Mouse (Mus musculus): ENCODE data around the gene Wdfy2. TPM values are rescaled to one million over a fixed set of nuclear protein-coding genes. Genes with fewer than 3 reads are reported as not detected.

Wdfy2 gene
- polyA plus RNA-seq, 1 experiment from 2014 or later: 12.1 TPM

- no peak overlapping the region for H3K27ac ChIP-seq (ENCODE audit: low read depth, low read length)
- no peak overlapping the region for H3K4me2 ChIP-seq (replicated peaks; ENCODE audit: low read depth, low read length)
- H3K4me3 ChIP-seq (ENCODE audit: low read length): no peak overlapping the region
- H3K4me1 ChIP-seq (ENCODE audit: control insufficient read depth, insufficient read depth, low read length): no peaks in the 10 kb centered on the region
- H3K36me3 ChIP-seq (ENCODE audit: control insufficient read depth, insufficient read depth, low read length): no peaks in the 10 kb centered on the region; the same call in 1 of the 2 replicates
- ATAC-seq (ENCODE audit: low FRiP score, low TSS enrichment): no peak
- no peaks in the 10 kb centered on the region for H3K27me3 ChIP-seq (ENCODE audit: control insufficient read depth, insufficient read depth, low read length)
- H3K9ac ChIP-seq (ENCODE audit: low read depth, low read length): no peak overlapping the region
- no peaks in the 10 kb centered on the region for H3K9me3 ChIP-seq (ENCODE audit: control insufficient read depth, low read length)
These were observed 85.2 kb downstream of the Wdfy2 start for GRCm38 (mm10) chr14:62922637-62923036.

GRCm38 (mm10) chr14:62924800-62925199 lies 87.3 kb downstream of the Wdfy2 start:
- Histone ChIP-seq H3K9me3 (ENCODE audit: control insufficient read depth, low read length) (no peaks in the 10 kb centered on the region), H3K27ac (ENCODE audit: low read depth, low read length) (no peak overlapping the region), H3K36me3 (ENCODE audit: control insufficient read depth, insufficient read depth, low read length) (no peaks in the 10 kb centered on the region; the same call in 1 of the 2 replicates), H3K4me1 (ENCODE audit: control insufficient read depth, insufficient read depth, low read length) (no peaks in the 10 kb centered on the region), H3K4me2 (replicated peaks; ENCODE audit: low read depth, low read length) (no peak overlapping the region), H3K27me3 (ENCODE audit: control insufficient read depth, insufficient read depth, low read length) (no peaks in the 10 kb centered on the region), H3K4me3 (ENCODE audit: low read length) (no peak overlapping the region), H3K9ac (ENCODE audit: low read depth, low read length) (no peak overlapping the region)
- ATAC-seq (ENCODE audit: low FRiP score, low TSS enrichment): no peak
- WGBS: 84% methylated on average over 4 of the region's 4 CpGs

GRCm38 (mm10) chr14:62928101-62928541 lies 90.6 kb downstream of the Wdfy2 start:
- no peak for ATAC-seq (ENCODE audit: low FRiP score, low TSS enrichment)
- Histone ChIP-seq H3K36me3 (ENCODE audit: control insufficient read depth, insufficient read depth, low read length) (no peaks in the 10 kb centered on the region; the same call in 1 of the 2 replicates), H3K4me3 (ENCODE audit: low read length) (no peak overlapping the region), H3K27ac (ENCODE audit: low read depth, low read length) (no peak overlapping the region), H3K9me3 (ENCODE audit: control insufficient read depth, low read length) (no peaks in the 10 kb centered on the region), H3K4me2 (replicated peaks; ENCODE audit: low read depth, low read length) (no peak overlapping the region), H3K9ac (ENCODE audit: low read depth, low read length) (no peak overlapping the region), H3K27me3 (ENCODE audit: control insufficient read depth, insufficient read depth, low read length) (no peaks in the 10 kb centered on the region), H3K4me1 (ENCODE audit: control insufficient read depth, insufficient read depth, low read length) (no peaks in the 10 kb centered on the region)
- 76% methylated on average over 5 of the region's 5 CpGs for WGBS

- no peaks in the 10 kb centered on the region for H3K27me3 ChIP-seq (ENCODE audit: control insufficient read depth, insufficient read depth, low read length)
- no peak overlapping the region for H3K27ac ChIP-seq (ENCODE audit: low read depth, low read length)
- H3K9ac ChIP-seq (ENCODE audit: low read depth, low read length): no peak overlapping the region
- no peak overlapping the region for H3K4me3 ChIP-seq (ENCODE audit: low read length)
- H3K4me2 ChIP-seq (replicated peaks; ENCODE audit: low read depth, low read length): no peak overlapping the region
- ATAC-seq (ENCODE audit: low FRiP score, low TSS enrichment): no peak
- no peaks in the 10 kb centered on the region; the same call in 1 of the 2 replicates for H3K9me3 ChIP-seq (ENCODE audit: control insufficient read depth, low read length)
- H3K36me3 ChIP-seq (ENCODE audit: control insufficient read depth, insufficient read depth, low read length): peaks cover 3% of the 10 kb centered on the region; the same call in 1 of the 2 replicates
- WGBS: 84% methylated on average over 9 of the region's 9 CpGs
- H3K4me1 ChIP-seq (ENCODE audit: control insufficient read depth, insufficient read depth, low read length): no peaks in the 10 kb centered on the region
These were observed 97.9 kb downstream of the Wdfy2 start for GRCm38 (mm10) chr14:62935361-62935760.

GRCm38 (mm10) chr14:62936631-62937380 lies 99.3 kb downstream of the Wdfy2 start:
- no peak for ATAC-seq (ENCODE audit: low FRiP score, low TSS enrichment)
- Histone ChIP-seq H3K9ac (ENCODE audit: low read depth, low read length) (no peak overlapping the region), H3K9me3 (ENCODE audit: control insufficient read depth, low read length) (no peaks in the 10 kb centered on the region; the same call in 1 of the 2 replicates), H3K27ac (ENCODE audit: low read depth, low read length) (no peak overlapping the region), H3K4me3 (ENCODE audit: low read length) (no peak overlapping the region), H3K27me3 (ENCODE audit: control insufficient read depth, insufficient read depth, low read length) (no peaks in the 10 kb centered on the region), H3K36me3 (ENCODE audit: control insufficient read depth, insufficient read depth, low read length) (peaks cover 3% of the 10 kb centered on the region; the same call in 1 of the 2 replicates), H3K4me2 (replicated peaks; ENCODE audit: low read depth, low read length) (no peak overlapping the region), H3K4me1 (ENCODE audit: control insufficient read depth, insufficient read depth, low read length) (no peaks in the 10 kb centered on the region)
- 89% methylated on average over 6 of the region's 6 CpGs for WGBS

- Histone ChIP-seq H3K4me2 (replicated peaks; ENCODE audit: low read depth, low read length) (no peak overlapping the region), H3K36me3 (ENCODE audit: control insufficient read depth, insufficient read depth, low read length) (peaks cover 3% of the 10 kb centered on the region; the same call in 1 of the 2 replicates), H3K9me3 (ENCODE audit: control insufficient read depth, low read length) (no peaks in the 10 kb centered on the region; the same call in 1 of the 2 replicates), H3K4me3 (ENCODE audit: low read length) (no peak overlapping the region), H3K9ac (ENCODE audit: low read depth, low read length) (no peak overlapping the region), H3K27me3 (ENCODE audit: control insufficient read depth, insufficient read depth, low read length) (no peaks in the 10 kb centered on the region), H3K4me1 (ENCODE audit: control insufficient read depth, insufficient read depth, low read length) (no peaks in the 10 kb centered on the region), H3K27ac (ENCODE audit: low read depth, low read length) (no peak overlapping the region)
- ATAC-seq (ENCODE audit: low FRiP score, low TSS enrichment): no peak
- WGBS: 73% methylated on average over 5 of the region's 5 CpGs
These were observed 100.2 kb downstream of the Wdfy2 start for GRCm38 (mm10) chr14:62937675-62938074.

GRCm38 (mm10) chr14:62939435-62939834 lies 102.0 kb downstream of the Wdfy2 start:
- 92% methylated on average over 3 of the region's 3 CpGs for WGBS
- no peaks in the 10 kb centered on the region for H3K27me3 ChIP-seq (ENCODE audit: control insufficient read depth, insufficient read depth, low read length)
- H3K4me2 ChIP-seq (replicated peaks; ENCODE audit: low read depth, low read length): no peak overlapping the region
- H3K36me3 ChIP-seq (ENCODE audit: control insufficient read depth, insufficient read depth, low read length): peaks cover 8% of the 10 kb centered on the region; the same call in 1 of the 2 replicates
- no peaks in the 10 kb centered on the region; the same call in 1 of the 2 replicates for H3K9me3 ChIP-seq (ENCODE audit: control insufficient read depth, low read length)
- H3K9ac ChIP-seq (ENCODE audit: low read depth, low read length): no peak overlapping the region
- no peaks in the 10 kb centered on the region for H3K4me1 ChIP-seq (ENCODE audit: control insufficient read depth, insufficient read depth, low read length)
- H3K27ac ChIP-seq (ENCODE audit: low read depth, low read length): no peak overlapping the region
- no peak overlapping the region for H3K4me3 ChIP-seq (ENCODE audit: low read length)
- ATAC-seq (ENCODE audit: low FRiP score, low TSS enrichment): no peak

- Histone ChIP-seq H3K27me3 (ENCODE audit: control insufficient read depth, insufficient read depth, low read length) (no peaks in the 10 kb centered on the region), H3K27ac (ENCODE audit: low read depth, low read length) (no peak overlapping the region), H3K4me1 (ENCODE audit: control insufficient read depth, insufficient read depth, low read length) (no peaks in the 10 kb centered on the region), H3K36me3 (ENCODE audit: control insufficient read depth, insufficient read depth, low read length) (peaks cover 14% of the 10 kb centered on the region; the same call in 1 of the 2 replicates), H3K4me2 (replicated peaks; ENCODE audit: low read depth, low read length) (no peak overlapping the region), H3K4me3 (ENCODE audit: low read length) (no peak overlapping the region), H3K9ac (ENCODE audit: low read depth, low read length) (no peak overlapping the region), H3K9me3 (ENCODE audit: control insufficient read depth, low read length) (no peaks in the 10 kb centered on the region; the same call in 1 of the 2 replicates)
- ATAC-seq (ENCODE audit: low FRiP score, low TSS enrichment): no peak
- 84% methylated on average over 14 of the region's 14 CpGs for WGBS
These were observed 103.1 kb downstream of the Wdfy2 start for GRCm38 (mm10) chr14:62940383-62941074.

GRCm38 (mm10) chr14:62946794-62947193 lies 109.3 kb downstream of the Wdfy2 start:
- Histone ChIP-seq H3K9ac (ENCODE audit: low read depth, low read length) (no peak overlapping the region), H3K4me2 (replicated peaks; ENCODE audit: low read depth, low read length) (no peak overlapping the region), H3K27ac (ENCODE audit: low read depth, low read length) (no peak overlapping the region), H3K36me3 (ENCODE audit: control insufficient read depth, insufficient read depth, low read length) (peaks cover 16% of the 10 kb centered on the region; the same call in 1 of the 2 replicates), H3K4me3 (ENCODE audit: low read length) (no peak overlapping the region), H3K27me3 (ENCODE audit: control insufficient read depth, insufficient read depth, low read length) (no peaks in the 10 kb centered on the region), H3K4me1 (ENCODE audit: control insufficient read depth, insufficient read depth, low read length) (no peaks in the 10 kb centered on the region), H3K9me3 (ENCODE audit: control insufficient read depth, low read length) (no peaks in the 10 kb centered on the region)
- no peak for ATAC-seq (ENCODE audit: low FRiP score, low TSS enrichment)
- 98% methylated on average over 3 of the region's 3 CpGs for WGBS
